Mouse (Mus musculus) inflammation-experienced regulatory T-cells (primary cell): ENCODE measurements around the gene Prpsap1. TPM values are rescaled to one million over a fixed set of nuclear protein-coding genes. Genes with fewer than 3 reads are reported as not detected.

Source experiments
- polyA plus RNA-seq, 2 experiments: library from polyadenylated mRNA; unstranded; fragments of 100-300 nt; shearing (Covaris generic); gene quantifications; one replicate each; pipeline ENCODE4 v1.2.1; 2017

Prpsap1 gene
- polyA plus RNA-seq, result 100 to 1,000 TPM; 138 to 145 TPM

DNA sequence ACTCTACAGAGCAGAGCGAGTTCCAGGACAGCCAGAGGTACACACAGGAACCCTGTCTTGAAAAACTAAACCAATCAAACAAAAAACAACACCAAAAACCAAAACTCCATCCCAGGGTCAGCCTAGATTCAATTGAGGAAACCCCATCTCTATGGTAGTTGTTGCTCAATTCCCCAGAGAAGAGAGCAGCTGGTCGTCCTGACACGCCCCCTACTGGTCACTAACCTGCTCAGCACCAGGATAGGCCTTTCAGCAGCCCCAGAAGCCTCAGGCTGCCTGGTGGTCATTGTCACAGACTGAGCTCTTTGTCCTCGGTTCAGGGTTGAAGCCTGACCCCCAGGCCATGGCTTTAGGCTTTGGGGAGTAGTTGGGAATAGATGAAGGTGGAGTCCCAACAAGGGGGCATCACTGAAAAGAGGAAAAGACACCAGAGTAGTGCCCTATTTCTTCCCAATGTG, at the start of gene Prpsap1:
Prpsap1 (minus strand) TSS at position 408 of the 458 bp plus-strand sequence.

DNA sequence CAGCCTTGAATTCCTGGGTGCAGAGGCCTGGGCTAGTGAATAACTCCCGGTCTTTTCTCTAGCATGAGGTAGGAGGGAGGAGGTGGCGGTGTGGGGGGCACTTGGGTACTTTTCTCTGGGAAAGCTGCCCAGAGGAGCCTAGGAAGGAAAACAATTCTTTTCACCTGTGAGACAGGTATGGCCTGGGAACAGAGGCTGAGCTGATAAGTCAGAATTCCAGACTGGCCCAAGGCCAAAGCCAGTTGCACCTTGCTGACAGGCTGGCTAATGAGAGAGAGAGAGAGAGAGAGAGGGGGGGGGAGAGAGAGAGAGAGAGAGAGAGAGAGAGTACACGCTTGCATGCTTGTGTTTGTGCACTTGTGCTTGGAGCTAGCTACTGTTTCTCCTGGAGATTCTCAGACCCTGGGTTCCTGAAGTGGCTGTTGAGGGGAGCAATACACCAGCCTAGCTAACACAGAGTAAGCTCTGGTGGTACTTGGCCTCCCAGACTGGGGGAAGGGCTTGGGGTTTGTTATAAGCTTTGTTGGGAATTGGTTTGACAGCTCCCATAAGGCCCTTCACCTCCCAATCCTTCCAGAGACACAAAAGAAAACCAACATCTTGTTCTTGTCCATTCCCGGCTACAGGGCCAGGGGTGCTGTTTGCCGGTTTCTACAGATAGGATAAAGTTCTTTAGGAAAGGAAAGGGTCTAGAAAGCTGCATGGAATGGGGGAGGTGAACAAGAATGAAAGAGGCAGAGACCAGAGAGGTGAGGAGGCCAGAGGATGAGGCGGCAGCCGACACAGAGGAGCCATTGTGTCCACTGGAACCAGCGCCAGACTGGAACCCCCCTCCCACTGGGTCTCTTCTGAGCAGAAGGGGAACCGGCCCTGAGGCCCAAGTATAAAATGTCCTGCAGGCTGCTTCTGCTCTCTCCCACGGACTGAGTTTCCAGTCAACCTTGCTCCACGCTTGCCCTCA, 36.5 kb upstream of the Prpsap1 start, which contains the start of gene Sphk1:
Sphk1 (plus strand) TSS at position 739 of the 961 bp plus-strand sequence.

GRCm38 (mm10) chr11:116466141-116466540, 27.9 kb downstream of the Prpsap1 start, which contains the start of gene Qrich2:
Gene Qrich2, minus strand, starts transcription at chr11:116466241.

GRCm38 (mm10) chr11:116433356-116434286, 60.4 kb downstream of the Prpsap1 start, which contains the start of gene Ubald2:
Gene Ubald2, plus strand, starts transcription at chr11:116434094.

Other genes with a start within 250 kb of the Prpsap1 start
- 10 to 100 TPM; 69.6 to 79.1 TPM for gene Srp68, start 220.0 kb downstream of the Prpsap1 start, polyA plus RNA-seq
- gene Galr2, start 213.3 kb downstream of the Prpsap1 start, polyA plus RNA-seq, result not detected
- 10 to 100 TPM; 67.5 to 84.3 TPM for gene Exoc7, start 187.0 kb downstream of the Prpsap1 start, polyA plus RNA-seq
- gene Foxj1, start 158.8 kb downstream of the Prpsap1 start, polyA plus RNA-seq, result not detected
- gene Rnf157, start 81.2 kb downstream of the Prpsap1 start, polyA plus RNA-seq, result 10 to 100 TPM in 1 of 2 experiments, 1 to 10 TPM in 1; 7.8 to 15.0 TPM
- 10 to 100 TPM; 55.9 to 58.9 TPM for gene Ubald2, start 60.1 kb downstream of the Prpsap1 start, polyA plus RNA-seq
- under 1 TPM in 1 of 2 experiments, not detected in 1; 0.50 TPM for gene Qrich2, start 28.0 kb downstream of the Prpsap1 start, polyA plus RNA-seq
- gene Sphk1, start 36.7 kb upstream of the Prpsap1 start, polyA plus RNA-seq, result 1 to 10 TPM in 1 of 2 experiments, under 1 TPM in 1; 0.16 to 2.7 TPM
- gene Ube2o, start 87.2 kb upstream of the Prpsap1 start, polyA plus RNA-seq, result 10 to 100 TPM in 1 of 2 experiments, 1 to 10 TPM in 1; 7.7 to 10.1 TPM
- gene Aanat, start 92.2 kb upstream of the Prpsap1 start, polyA plus RNA-seq, result not detected
- gene Rhbdf2, start 132.8 kb upstream of the Prpsap1 start, polyA plus RNA-seq, result 10 to 100 TPM; 11.4 to 23.4 TPM
- under 1 TPM in 1 of 2 experiments, not detected in 1; 0.82 TPM for gene Prcd, start 159.3 kb upstream of the Prpsap1 start, polyA plus RNA-seq
- gene Cygb, start 160.1 kb upstream of the Prpsap1 start, polyA plus RNA-seq, result under 1 TPM in 1 of 2 experiments, not detected in 1; 0.16 TPM